Mouse (Mus musculus) gastrocnemius, postnatal 36 days (tissue): ENCODE data around the gene Bpnt1. TPM values are rescaled to one million over a fixed set of nuclear protein-coding genes. Genes with fewer than 3 reads are reported as not detected.

Experiments
- DNase-seq, 2 experiments: peaks; one replicate each; pipeline ENCODE4 v3.0.0; 2022
- intact Hi-C: fragments of 180-260 bp; cut with DNase I; formaldehyde crosslinking; loops from one replicate; pipeline ENCODE4 v1.15.1; 2025
- total RNA-seq, 2 experiments: library from RNA; stranded (reverse); gene quantifications; 2 replicates each; pipeline ENCODE4 v1.2.3; 2021

The Bpnt1 gene
- total RNA-seq, 2 experiments from 2014 or later = 13.2 to 15.0 TPM

GRCm38 (mm10) chr1:185328721-185329610 lies 3.0 kb upstream of the Bpnt1 start, which contains the start of gene Iars2:
Gene Iars2, minus strand, starts transcription at chr1:185329396.
- intact Hi-C loops = no loop called here
- peak; percentile 85 to 91 for DNase-seq

DNA sequence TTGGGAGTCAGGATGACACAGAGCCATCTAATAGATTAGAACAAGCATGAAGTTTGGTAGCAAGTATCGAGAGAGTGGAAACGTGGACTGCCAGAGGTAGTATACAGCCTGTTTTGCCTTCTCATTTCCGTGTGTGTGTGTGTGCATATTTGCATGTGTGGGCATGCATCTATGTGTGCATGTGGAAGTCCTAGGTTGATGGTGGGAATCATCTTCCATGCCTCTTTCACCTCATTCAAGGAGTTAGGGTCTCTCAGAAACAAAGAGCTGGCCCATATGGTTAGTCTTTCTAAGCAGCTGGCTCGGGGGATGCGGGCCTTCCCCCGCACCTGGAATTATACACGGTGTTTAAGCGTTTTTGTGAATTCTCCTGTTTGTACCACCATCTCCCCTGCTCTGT lies 2.1 kb upstream of the Bpnt1 start:
- intact Hi-C loops = no loop called here
- DNase-seq = no peak

DNA sequence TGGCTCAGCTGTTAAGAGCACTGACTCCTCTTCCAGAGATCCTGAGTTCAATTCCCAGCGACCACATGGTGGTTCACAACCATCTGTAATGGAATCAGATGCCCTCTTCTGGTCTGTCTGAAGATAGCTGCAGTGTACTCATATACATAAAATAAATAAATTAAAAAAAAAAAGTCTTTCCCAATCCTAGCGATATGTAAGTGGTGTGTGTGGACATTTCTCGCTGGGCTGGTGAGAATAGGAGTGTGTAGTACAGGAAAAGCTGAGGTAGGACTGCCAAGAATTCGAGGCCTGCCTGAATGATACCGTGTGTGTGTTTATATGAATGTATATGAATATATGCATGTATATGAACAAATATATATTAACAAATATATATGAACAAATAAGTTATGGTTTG lies 585 bp upstream of the Bpnt1 start:
- intact Hi-C loops = no loop called here
- no peak for DNase-seq

DNA sequence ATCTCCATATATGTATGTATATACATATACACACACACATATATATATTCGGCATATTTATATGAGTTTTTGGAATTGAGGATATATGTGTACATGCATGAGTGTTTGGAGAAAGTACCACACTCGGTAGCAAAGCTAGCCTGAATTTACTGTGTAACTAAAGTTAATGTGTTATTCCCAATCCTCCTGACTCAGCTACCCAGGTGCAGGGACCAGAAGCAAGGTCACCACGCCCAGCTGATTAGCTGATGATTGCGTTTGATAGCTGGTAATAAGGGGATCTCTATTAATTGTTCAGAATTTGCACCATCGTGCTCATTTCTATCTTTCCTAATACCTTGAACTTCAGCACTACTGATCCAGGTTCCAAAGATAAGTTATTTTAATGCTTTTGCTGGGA lies 1.7 kb downstream of the Bpnt1 start:
- intact Hi-C loops = no loop called here
- DNase-seq = no peak

- intact Hi-C loops = no loop called here
- peak in 1 of 2 experiments; percentile 8 for DNase-seq
These were observed 2.2 kb downstream of the Bpnt1 start for GRCm38 (mm10) chr1:185334136-185334535.

- intact Hi-C loops = no loop called here
- DNase-seq = no peak
These were observed 3.3 kb downstream of the Bpnt1 start for GRCm38 (mm10) chr1:185335231-185335765.

GRCm38 (mm10) chr1:185336535-185336934 lies 4.6 kb downstream of the Bpnt1 start:
- intact Hi-C loops = no loop called here
- DNase-seq = no peak

DNA sequence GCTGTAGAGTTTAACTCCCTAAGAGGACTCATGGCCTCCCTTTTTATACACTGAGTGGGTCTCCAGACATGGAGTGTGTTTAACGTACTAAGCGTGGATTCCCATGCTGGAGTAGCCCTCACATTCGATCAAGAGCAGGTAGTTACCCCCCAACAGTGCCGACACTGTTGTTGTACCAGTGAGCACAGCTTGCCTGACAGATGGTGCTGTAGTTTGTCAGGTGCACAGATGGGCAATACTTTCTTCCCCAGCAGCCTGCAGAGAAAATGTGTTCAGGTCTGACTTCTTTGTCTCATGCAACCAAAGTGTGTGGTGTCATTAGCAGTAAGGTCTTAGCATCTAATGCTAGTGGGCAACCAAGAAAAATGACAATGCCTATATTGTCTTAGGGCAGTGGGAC lies 10.5 kb downstream of the Bpnt1 start:
- intact Hi-C loops = no loop called here
- no peak for DNase-seq

GRCm38 (mm10) chr1:185343422-185343821 lies 11.5 kb downstream of the Bpnt1 start:
- intact Hi-C loops = no loop called here
- no peak for DNase-seq

GRCm38 (mm10) chr1:185346188-185346587 lies 14.2 kb downstream of the Bpnt1 start:
- intact Hi-C loops = no loop called here
- no peak for DNase-seq

DNA sequence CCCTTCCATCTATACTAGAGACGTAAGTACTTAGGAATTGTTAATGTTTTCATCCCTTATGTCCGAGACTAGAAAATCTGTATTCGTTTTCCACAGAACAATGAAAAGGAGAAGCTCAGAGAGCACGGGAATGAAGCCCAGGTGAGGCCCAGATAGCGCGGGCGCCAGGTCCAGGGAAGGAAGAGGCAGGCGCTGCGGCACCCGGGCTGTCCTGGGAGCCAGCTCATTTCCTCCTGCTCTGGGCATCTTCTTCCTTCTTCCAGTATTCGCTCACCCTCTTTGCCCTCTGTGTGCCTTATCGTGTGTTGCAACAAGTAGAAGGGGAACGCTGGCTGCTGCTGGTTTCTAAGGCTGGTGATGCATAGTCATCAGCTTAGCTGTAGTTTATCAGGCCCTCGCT lies 17.8 kb downstream of the Bpnt1 start:
- no peak for DNase-seq
- intact Hi-C loops = no loop called here

DNA sequence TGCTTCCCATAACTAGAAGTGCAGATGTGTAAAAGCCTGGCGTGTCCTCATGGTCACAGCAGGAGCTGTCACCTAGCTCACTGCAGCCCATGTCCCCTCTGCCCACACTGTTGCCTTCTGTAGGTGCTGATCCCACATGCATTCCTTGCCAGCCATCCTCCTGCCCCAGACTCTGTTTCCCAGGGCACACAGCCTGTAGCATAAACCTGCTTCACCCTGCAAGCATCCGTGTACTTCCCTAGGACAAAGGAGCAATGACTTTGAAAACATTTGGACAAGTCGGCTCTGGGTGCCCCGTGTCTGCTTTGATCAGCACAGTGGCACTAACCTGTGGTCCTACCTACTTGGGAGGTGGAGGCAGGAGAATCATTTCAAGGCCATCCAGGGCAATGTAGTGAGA lies 18.7 kb downstream of the Bpnt1 start:
- DNase-seq = no peak
- intact Hi-C loops = no loop called here

- DNase-seq = no peak
- intact Hi-C loops = no loop called here
These were observed 20.2 kb downstream of the Bpnt1 start for GRCm38 (mm10) chr1:185352151-185352550.

DNA sequence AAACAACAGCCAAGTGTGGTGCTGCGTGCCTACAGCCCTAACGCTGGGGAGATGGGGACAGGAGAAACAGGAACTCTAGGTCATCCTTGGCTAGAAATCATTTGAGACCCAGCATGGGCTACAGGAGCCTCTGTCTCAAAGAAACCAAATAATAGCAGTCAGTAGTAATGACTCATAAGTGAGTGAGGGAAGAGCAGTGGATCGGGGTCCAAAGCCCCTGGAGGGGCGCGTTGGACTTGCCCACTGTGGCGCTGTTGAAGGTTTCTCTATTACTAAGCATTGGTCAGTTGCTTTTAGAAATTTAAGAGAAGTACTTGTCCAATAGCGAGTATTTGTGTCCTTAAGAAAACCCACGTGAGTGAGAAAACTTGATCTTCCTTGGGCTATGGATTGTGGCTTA lies 21.4 kb downstream of the Bpnt1 start:
- DNase-seq = no peak
- intact Hi-C loops = no loop called here

GRCm38 (mm10) chr1:185354731-185355130 lies 22.8 kb downstream of the Bpnt1 start:
- intact Hi-C loops = no loop called here
- DNase-seq = no peak

DNA sequence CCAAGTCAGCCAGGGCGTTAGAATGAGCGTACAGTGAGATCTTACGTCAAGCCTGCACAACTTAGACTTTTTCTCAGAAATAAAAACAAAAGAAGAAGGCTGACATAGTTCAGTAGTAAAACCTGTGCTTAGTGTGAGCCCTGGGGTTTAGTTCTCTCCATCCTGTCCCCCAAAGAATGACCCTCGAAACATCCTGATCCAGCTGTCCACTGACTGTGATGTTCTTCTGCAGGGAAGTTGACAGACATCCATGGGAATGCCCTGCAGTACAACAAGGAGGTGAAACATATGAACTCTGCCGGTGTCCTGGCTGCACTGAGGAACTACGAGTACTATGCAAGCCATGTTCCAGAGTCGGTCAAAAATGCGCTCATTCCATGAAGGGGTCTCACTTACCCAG lies 24.3 kb downstream of the Bpnt1 start:
- intact Hi-C loops = no loop called here

GRCm38 (mm10) chr1:185358211-185358610 lies 26.3 kb downstream of the Bpnt1 start:
- intact Hi-C loops = no loop called here

More for the DNA sequence above, 24.3 kb downstream of the Bpnt1 start:
- no peak for DNase-seq

DNA sequence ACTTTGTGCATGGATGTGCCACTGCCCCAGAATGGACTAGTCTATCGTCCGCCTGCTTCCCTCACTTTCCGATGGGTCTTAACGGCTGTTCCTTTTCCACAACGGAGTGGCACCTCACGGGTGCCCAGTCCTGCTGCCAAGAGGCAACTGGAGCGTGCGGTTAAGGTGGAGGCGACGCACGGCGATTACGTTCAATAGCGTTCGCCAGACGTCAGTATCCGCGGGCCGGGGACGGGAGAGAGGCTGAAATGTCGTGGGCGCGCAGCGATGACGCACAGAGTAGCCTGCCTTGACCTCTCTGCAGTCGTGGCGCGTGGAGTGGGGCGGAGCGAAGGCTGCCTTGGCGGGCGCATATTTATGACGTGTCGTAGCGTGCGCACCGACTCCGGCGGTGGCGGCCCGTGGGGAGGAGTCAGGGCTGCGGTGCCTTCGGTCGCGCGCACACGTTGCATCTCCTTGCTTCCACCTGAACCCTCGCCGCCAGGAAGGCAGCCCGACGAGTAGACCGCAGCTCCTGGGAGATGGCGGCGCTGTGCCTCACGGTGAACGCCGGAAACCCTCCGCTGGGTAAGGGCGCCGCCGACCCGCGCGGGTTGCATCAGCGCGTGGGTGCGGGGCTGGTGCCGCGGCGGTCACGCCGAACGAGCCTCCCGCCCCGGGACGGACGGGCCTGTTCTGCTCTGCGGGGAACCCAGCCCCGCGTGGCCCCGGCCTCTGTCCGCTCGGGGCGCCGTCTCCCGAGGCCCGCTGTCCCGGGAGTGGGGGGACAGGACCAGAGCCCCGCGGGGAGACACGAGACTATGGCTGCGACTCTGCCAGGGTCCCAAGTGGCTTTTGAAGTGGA lies 30.9 kb downstream of the Bpnt1 start, which contains the start of gene Eprs:
TSS of gene Eprs (plus strand) at position 368 of the 844 bp plus-strand sequence.
- peak; percentile 98 for DNase-seq
- intact Hi-C loops = no loop called here

More at GRCm38 (mm10) chr1:185358211-185358610, 26.3 kb downstream of the Bpnt1 start:
- no peak for DNase-seq

- DNase-seq = peak; percentile 19 to 23
- intact Hi-C loops = no loop called here
These were observed 31.7 kb downstream of the Bpnt1 start for GRCm38 (mm10) chr1:185363526-185364182.

- no peak for DNase-seq
- intact Hi-C loops = no loop called here
These were observed 32.2 kb downstream of the Bpnt1 start for GRCm38 (mm10) chr1:185364183-185364540.

- DNase-seq = no peak
- intact Hi-C loops = no loop called here
These were observed 35.4 kb downstream of the Bpnt1 start for GRCm38 (mm10) chr1:185367383-185367782.
